Mouse (Mus musculus) adrenal gland, postnatal 14 days (tissue): ENCODE data around the gene Cacna1c. TPM values are rescaled to one million over a fixed set of nuclear protein-coding genes. Genes with fewer than 3 reads are reported as not detected.

Experiments
- DNase-seq: peaks from one replicate; pipeline ENCODE4 v3.0.0; 2021; ENCODE audit warnings: mixed read lengths
- total RNA-seq: library from RNA; stranded (reverse); gene quantifications from 2 replicates; pipeline ENCODE4 v1.2.3, GENCODE M21; 2021

The Cacna1c gene
- total RNA-seq, 1 experiment from 2014 or later, result 58.2 TPM

DNA sequence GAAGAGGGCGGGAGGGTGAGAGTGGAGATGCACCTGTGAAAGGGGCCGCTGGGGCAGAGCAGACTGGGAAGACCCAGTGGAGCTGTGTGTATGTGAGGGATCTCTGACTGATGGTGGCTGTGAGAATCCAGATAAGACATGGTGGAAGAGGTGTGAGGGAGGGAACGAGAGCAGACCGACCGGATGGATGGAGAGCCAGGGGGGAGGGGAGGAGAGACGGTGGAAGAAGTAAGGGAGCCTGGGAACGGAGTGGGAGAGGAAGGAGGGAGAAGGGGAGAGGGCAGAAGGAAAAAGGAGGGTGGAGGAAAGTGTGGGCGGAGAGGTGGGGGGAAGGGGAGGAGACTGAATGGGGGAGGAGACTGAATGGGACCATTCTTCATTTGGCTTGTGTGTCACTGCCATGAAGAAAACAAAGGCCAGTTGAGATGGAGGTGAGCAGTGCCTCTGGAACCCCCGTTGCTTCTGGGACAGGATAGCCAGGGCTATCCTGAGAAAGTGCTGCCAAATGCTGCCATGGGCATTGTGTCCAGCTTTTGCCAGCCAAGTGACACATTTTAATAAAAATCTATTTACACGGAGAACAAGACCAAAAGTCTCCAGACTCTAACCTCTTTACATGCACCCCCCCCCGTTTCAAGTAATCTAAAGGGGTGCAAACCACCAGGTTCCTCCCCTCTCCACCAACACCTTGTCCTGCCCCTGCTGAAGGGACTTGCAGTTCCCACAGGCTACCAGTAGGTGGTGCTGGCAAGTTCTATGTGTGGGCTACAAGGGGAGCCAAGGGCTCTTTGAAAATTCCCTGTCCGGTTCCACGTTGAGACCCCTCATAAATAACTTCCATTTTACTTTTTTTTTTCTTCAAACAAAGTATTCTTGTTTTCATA is 273.6 kb downstream of the Cacna1c start:
- peak; percentile 88 for DNase-seq

DNA sequence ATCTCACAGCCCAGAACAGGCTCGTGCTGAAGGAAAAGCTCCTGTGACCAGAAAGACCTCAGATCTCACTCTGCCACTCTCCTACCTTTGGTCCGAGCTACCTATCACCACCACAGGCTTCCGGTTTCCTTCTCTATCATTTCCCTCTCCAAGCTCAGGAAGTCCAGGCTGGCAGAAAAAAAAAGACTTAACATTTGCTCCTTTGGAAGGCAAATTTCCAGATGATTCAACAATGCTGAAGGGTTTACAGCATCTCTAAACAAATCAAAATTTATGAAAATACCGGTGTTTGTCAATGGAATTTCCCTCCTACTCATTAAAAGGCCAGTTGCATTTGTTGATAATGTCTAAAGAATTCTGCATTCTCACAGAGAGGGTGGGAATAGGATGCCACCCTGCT is 288.0 kb downstream of the Cacna1c start:
- DNase-seq, result no peak

DNA sequence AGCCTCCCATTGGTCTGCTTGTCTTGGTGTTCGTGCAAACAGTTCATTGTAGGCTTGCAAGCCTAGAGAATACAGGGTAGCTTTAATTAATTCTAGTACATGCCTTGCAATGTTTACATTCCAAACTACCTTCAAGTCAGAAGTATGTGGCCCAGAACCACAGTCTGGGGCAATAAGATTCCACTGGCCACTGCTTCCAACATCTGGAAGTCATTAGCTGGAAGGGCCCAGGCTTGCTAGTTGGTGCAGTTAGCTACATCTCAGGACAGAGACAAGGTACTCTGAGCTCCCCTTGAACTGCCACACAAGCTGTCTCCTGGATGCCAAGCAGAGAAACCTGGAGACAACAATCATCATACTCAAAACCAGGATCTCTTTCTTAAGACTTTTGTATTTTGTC is 288.5 kb downstream of the Cacna1c start:
- DNase-seq, result no peak

- no peak for DNase-seq
Observed at GRCm38 (mm10) chr6:118906878-118907277, 289.3 kb downstream of the Cacna1c start.

DNA sequence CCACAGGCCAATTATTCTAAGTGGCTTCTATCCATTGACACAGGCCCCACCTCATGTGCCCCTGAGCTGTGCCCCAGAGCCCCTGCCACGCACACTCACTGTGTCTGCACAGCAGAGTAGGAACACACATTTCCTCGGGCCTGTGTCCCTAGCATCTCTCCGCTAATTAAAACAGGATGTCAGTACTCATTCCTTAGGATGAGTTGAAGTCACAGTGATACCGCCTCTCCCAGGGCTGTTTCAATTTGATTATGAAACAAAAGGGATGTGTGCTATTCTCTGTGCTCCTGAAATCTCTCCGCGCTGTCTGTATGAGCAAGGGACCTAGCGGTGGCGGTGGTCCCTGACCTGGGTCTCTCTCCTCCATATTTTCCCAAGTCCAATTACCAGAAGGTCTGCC is 296.5 kb downstream of the Cacna1c start:
- no peak for DNase-seq

DNA sequence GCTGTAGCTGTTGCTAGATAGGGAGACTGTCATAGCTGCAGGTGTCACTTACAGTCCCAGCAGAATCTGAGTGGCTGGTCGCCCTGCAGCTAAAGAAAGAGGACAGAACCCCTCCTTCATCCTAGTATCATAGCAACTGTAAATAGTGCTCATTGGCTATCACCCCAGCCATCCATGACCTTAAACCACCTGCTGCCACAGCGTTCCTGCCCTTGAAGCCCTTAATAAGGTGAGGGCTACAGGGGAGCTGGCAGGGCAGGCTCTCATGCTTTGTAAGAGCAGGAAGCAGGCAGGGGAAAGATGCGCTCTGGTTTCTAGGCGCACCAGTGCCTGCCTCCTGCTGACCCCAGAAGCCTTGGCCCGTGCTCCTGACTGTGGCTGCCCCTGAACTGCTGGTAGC is 299.1 kb downstream of the Cacna1c start:
- no peak for DNase-seq

DNA sequence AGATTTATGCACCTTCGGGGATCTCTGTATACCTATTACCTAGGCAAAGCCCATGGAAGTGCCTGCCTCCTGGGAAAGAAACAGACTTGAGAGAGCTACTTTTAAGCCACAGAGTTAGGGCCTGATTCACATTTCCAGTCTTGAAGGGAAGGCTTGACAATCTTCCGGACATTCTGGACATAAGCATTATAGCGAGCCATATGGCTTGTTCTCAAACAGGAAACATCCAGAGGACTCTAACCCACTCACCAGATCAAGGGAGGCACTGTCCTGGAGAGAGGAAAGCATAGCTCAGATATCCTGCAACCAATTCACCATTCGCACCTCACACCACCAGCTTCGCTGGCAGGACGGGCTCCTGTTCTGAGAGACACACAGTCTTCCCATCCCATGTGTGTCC is 302.2 kb downstream of the Cacna1c start:
- no peak for DNase-seq

DNA sequence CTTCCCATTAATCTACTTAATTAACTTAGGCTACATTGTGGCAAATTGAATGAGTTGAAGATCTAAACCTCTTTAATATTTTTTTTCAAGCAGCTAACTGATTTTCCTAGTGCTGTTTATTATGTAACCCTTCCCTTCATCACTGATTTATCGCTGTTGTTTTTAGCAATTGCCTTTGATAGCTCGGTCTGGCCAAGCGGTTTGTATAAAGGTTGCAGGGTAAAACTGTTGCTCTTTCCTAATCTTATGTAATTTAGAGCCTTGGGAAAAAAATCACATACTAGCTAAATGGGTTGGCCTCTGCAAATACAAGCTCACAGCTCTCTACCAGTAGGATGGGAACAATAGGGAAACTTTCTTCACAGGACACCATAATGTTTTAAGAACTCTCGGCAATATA is 306.8 kb downstream of the Cacna1c start:
- peak; percentile 28 for DNase-seq

- peak; percentile 31 for DNase-seq
Observed at GRCm38 (mm10) chr6:118887032-118887431, 309.2 kb downstream of the Cacna1c start.

DNA sequence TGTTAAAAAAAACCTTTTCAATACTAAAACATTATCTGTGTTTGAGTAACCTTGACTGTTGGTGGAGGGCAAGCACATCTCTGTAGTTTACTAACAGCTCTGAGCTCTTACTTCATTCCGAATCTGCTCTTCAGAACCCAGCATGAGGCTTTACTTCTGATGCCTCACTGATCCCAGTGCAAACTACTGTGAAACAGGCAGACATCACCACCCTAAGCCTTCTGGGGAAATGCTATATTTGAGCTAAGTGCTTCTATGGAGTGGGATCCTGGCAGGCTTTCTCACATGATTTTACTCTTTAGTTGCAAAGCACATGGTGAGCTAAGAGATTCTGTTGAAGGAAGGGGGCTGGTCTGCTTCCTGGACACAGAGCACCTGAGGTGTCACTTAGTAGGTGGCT is 311.3 kb downstream of the Cacna1c start:
- no peak for DNase-seq

DNA sequence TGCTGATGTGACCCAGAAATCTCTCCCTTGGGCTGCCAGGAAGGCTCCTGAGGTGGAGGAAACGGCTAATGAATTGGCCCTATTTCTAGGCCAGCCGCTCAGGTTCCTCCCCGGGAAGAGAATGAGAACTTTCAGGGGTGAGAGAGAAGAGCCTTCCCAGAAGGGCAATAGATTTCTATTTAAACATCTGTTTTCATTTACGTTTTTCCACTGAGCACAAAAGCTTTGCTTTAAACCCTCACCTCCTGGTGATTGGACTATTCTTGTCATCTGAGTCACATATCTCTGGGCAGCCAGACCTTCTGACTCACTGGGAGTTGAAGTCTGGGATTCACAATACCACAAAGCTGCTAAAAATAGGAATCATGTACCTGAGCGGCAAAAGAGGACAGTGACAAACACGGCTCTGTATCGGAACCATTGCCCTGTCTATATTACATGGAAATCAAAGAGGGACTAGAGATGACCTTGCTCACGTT is 312.1 kb downstream of the Cacna1c start:
- DNase-seq, result peak; percentile 40

DNA sequence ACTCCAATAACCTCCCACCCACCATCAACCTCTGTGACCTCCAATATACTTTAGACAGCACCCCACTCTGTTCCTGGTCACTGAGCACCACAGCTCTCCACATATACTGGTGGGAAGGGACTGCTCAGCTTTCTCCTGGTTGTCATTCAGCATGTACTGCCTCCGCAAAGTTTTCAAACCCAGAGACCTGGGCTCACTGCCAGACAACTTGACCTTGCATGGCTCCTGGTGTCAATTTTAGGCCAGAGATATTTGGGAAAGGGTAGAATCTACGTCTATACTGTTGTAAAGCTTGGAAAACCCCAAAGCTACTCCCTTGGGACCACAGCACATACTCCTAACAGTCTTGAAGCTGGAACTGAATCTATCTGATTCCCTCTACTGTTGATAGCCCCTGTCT is 320.0 kb downstream of the Cacna1c start:
- peak; percentile 83 for DNase-seq

- DNase-seq, result no peak
Observed at GRCm38 (mm10) chr6:118870241-118870841, 325.9 kb downstream of the Cacna1c start.

DNA sequence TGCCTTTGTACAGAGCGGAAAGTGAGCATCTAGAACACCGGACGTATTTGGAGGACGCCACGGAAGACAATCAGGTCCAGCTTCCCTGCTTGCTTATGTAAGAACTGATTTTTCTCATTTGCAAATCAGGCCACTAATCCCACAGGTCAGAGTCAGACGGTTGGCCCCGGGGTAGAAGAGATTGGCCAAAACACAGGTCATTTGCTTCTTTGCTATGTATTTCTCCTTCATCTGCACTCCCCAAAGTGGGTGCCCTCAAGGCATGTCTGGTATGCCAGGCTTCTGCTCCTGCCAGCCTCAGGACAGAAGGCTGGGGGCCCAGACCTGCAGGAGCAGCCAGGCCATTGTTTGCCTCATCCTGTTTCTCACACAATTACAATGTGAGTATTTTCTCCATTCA is 328.8 kb downstream of the Cacna1c start:
- no peak for DNase-seq

GRCm38 (mm10) chr6:118866889-118867288 is 329.3 kb downstream of the Cacna1c start:
- DNase-seq, result no peak

- DNase-seq, result no peak
Observed at GRCm38 (mm10) chr6:118865777-118866380, 330.3 kb downstream of the Cacna1c start.

- DNase-seq, result no peak
Observed at GRCm38 (mm10) chr6:118864696-118865620, 331.3 kb downstream of the Cacna1c start.

DNA sequence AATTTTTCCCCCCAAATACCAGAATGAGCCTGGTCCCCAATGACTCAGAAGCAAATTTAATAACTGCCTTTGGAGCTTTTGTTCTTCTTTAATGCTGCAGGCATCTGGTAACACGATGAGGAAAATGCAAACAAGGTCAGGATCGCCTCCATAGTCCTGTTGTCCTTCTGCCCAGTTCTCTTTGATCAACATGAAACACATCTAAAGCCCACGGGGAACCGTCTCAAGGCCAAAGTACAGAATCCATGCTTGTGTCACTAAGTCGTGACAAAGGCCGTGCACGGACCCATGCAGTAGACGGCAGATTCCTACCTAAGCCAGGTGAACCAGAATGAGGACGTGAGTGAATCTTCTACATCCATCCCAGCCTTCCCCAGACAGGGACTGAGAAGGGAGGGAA is 333.5 kb downstream of the Cacna1c start:
- no peak for DNase-seq

DNA sequence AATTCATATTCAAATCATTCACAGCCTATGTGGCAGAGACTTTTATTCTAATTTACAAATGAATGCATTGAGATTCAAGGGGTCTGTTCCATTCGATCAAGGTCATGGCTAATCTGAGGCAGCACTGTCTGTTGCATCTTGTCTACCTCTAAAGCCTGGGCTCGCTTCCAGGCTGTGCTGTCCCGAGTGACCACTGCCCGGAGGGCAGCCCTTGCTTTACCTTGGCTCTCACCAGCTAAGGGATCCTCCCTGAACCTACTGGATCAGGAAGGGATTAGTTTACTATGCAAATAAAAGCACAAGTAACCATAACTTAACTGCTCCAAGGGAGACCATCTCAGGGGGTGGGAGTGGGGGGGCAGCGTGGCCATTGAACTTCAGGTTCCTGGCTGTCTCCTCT is 334.1 kb downstream of the Cacna1c start:
- DNase-seq, result no peak

DNA sequence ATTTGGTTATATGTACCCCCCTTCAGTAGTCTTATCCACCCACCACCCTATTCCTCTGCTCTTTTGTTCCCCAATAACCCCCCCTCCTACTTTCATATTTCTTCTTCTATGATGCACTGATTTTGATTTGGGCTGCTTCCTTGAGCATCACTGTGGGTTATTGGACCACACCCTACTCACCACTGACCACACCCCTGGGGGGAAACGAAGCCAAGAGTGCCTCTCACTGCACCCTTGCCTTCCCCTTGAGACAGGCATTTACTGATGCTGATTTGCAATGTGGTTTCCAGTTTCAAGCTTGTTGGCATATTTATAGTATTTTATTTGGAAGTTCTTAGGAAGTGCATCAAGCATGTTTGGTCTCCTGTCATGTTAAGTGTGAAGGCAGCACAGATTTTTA is 337.8 kb downstream of the Cacna1c start:
- no peak for DNase-seq

DNA sequence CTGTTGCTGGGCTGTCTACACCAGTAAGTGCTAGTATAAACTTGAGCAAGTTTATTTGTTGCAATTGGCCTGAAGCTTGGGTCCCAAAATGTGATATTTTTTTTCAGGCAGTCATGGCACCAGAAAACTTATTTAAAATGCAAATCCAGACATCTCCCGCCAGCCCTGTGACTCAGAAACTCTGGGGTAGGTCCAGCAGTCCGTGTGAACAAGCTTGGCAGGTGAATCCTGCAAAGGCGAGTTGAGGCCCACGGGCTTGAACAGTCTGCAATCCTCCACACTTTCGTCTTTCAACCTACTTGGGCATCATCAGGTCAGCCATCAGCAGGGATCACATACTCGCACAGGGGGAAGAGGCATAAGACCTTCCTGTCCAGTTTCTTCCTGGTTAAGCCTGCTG is 344.1 kb downstream of the Cacna1c start:
- no peak for DNase-seq

GRCm38 (mm10) chr6:118851086-118851485 is 345.1 kb downstream of the Cacna1c start:
- DNase-seq, result no peak
